Mouse (Mus musculus): Measurements from ENCODE around the gene Duox2. TPM values are rescaled to one million over a fixed set of nuclear protein-coding genes. Genes with fewer than 3 reads are reported as not detected.

The Duox2 gene
- polyA plus RNA-seq, 2 experiments from 2014 or later, result not detected

DNA sequence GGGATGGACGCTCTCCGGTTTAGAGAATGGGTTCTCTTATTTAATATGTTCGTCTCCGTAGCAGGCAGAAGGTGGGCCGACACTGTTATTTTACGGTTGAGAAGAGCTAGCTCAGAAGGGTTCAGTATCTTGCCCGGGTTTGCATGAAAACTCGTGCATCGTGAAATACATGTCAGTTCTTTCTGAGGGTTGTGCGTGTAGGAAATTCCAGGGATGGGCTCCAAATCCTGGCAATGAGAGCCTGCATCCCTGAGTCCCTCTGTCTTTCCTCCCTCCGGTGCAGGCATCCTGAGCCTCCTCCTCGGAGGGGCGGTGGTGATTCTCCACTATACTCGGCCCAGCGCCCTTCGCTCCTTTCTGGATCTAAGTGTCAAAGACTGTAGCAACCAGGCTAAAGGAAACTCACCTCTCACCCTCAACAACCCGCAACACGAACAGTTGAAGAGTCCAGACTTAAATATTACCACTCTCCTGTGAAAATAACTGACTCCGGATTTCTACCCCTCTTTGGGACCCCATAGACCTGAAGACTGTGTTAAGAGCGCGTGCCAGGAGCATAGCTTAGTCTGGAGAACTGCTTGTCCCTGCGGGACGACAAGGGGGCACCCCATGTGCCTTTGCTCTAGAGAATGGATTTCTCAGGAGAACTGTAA is 3.8 kb upstream of the Duox2 start:
- ATAC-seq, result no peak

- peak; percentile 48 for ATAC-seq
Observed at GRCm38 (mm10) chr2:122301081-122301920, 3.1 kb upstream of the Duox2 start.

DNA sequence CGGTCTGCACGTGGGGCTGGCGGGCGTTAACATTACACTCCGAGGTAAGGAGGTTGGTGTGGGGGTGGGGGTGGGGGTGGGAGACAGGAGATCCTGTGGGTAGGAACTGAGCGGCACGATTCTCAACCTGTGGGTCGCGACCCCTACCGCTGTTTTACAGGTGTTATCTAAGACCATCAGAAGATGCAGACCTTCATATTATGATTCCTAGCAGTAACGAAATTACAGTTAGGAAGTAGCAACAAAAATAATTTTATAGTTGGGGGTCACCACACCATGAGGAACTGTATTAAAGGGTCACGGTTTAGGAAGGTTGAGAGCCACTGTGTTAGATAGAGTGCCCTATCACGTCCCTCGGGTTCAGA is 2.4 kb upstream of the Duox2 start:
- ATAC-seq, result no peak

DNA sequence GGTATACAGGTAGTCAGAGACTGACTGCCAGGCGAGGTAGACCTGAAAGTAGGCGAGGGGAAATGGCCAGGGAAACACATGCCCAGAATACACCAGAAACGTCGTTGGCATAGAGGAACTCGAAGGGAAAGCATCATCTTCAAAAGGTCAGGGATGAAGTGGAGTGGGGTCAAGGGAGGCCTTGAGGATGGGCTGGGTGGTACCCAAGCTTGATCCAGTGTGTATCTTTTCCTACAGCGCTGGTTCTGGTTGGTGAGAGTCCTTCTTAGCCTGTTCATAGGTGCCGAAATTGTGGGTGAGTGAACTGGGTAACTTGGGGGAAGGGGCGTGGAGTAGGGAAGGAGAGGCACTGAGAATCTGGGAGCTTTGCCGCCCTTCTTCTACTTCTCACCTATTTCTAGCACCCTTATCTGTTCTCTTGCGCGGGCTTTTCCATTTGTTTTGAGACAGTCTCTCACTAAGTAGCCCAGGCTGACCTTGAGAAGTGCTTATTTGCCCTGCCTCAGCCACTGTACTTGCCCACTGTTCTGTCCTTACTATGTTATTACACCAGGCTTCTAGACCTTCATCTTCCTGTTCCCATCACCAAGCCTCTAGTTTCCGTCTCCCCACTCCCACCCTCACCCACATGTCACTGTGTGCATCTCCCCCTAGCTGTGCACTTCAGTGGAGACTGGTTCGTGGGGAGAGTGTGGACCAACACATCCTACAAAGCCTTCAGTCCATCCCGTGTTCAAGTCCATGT is 1.8 kb upstream of the Duox2 start:
- no peak for ATAC-seq

DNA sequence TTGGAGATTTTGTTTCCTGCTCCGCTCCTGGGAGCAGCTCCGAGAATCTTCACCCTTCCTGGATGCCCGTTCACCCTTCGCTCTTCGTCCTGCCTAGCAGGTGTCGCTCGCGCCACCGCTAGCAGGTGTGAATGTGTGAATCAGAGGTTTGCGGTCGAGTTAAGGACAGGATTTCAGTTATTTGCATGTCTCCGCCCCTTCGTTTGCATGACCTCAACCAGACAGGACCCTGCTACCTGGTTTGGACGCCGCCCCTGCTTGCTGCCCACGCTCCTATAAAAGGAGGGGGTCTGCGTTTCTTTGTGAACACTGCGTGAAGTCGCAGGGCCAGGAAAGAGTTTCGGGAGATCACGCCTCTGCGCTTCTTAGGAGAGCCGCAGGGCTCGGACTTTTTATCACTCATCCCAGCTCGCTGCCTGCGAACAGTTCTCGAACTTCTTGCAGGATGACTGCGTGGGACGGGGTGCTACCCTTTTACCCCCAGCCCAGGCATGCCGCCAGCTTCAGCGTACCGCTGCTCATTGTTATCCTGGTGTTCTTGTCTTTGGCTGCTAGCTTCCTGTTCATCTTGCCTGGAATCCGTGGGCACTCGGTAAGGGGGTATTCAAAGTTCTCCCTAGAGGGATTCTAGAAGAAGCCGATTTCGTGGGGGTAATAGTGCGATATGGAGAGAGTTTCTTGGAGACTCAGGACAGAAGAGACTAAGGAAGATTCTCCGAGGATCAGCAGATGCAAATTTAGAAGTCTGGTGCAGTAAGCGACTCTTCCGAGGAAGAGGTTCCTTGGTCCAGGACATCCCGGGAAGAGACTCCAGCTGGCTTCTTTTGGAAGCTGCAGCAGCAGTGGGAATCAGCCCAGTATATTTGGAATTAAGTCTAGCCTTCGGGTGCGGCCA is 594 bp upstream of the Duox2 start, which contains the start of gene Duoxa2:
Gene Duoxa2, plus strand, starts transcription at position 305 of the 895 bp plus-strand sequence.
- ATAC-seq, result peak; percentile 33

DNA sequence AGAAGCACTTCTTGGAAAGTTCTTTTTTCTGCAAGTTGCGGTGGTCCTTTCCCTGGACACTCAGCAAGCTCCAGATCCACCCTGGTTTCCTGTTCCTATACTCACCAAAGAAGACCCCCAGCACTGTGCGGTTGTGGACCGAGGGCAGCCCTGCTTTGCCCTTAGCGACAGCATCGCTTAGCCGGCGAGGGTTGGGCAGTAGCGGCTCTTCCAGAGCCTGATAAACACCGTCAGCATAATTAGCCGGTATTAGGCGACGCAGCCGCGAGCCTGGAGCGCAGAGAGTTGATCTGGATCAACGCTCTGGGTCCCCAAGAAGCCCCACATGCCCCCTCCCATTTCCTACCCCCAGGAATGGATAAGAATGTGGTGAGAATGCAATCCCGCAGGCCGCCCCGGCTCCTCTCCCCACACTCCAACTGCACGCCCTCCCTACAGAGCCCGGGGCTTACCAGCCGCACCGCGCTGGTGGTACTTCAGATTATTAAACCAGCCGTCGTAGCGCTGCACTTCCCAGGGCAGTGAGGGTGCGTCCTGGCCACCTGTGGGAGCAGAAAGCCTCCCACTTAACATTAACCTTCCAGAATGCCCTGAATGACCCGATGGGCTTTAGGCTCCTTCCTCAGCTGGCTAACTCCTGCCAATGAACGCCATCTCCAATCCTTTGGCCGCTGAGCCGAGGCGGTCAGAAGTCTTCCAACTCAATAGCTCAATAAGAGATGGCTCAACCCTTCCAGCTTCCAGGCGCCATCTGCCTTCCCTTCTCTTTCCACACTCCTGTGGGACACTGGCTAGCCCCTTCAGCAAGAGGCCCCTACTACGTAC is 766 bp downstream of the Duox2 start:
- no peak for ATAC-seq

- ATAC-seq, result no peak
Observed at GRCm38 (mm10) chr2:122294916-122295315, 3.3 kb downstream of the Duox2 start.

DNA sequence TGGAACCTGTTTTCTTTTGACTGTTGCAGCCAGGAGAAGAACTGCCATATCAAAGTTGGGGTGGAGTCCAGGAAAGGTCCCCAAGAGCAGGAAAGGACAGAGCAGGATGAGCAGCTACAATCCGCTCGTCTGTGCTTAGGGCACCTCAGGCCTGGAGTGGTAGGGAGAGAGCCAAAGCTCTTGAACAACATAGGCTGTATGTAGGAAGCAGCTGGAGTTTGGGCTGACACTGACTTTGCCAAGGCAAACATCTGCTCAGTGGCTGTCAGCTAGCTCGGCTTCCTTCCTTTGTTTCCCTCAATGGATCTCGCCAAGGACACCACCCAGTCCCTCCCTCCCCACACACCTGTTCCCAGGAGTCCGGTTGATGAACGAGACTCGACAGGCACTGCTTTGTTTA is 12.1 kb downstream of the Duox2 start:
- no peak for ATAC-seq

DNA sequence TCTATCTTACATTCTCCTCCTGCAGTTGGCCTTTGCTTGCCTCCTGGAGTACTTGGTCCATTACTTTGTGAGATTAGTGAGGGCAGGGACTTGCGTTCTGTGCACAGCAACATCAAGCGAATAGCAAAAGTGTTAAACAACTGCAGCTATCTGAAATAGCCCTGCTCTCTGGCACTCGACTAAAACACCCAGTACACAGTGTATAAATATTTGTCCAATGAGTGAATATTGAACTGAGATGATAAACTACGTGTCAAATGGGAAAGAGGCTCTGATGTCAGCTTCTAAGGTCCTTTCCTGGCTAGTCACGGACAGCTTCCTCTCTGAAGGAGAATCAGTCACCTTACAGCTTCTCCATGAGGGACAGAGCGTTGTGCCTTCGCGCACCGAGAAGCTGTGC is 14.2 kb downstream of the Duox2 start:
- ATAC-seq, result no peak

DNA sequence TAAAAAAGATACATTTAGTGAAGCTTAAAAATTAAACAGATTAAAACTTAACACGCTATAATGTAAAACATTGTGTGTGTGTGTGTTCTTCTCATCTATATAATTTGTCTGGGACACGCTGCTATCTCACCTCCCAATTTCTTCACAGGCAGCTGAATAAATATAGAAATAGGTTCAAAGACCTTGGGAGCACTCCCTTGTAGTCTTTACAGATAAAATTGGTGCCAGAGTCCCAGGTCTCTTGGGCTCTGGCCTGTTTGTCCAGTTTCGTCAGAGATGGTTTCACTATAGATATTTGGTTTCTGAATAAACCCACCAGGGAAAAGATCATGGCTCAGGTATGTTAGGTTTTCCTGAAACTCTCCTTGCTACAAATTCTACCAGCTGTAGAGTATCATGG is 19.5 kb downstream of the Duox2 start:
- ATAC-seq, result no peak

DNA sequence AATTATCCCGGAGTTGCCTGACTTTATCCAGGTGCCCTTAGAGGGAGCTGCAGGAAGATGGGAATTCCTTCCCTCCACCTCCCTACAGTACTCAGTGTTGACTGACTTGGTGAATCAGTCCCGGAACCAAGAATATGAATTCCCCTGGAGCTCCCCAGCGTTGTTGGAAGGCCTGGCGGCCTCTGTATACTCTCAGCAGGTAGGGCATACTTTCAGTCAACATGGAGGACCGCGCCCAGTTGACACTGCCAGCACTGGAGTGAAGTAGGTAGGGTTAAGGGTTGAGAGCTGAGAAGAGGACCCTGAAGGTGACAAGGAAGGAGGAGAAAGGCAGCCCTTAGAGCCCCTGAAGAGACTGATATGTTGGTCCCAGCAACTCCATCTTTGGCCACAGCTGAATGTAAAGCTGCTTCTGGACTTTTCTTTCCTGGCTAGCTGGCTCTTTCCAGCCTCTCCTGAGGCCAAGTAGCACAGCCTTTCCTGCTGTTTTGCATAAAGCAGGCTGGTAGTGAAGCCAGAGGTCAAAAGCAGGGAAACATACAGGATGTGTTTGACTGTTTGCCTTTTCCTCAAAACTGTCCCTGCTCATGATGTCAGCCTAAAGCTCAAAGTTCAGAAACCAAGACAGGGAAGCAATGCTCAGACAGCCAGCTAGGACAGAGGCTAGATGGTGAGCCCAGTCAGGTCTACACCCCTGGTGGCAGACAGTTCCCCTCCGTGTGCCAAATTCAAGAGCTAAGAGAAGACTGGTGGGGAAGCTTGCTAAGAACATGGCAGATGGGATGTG is 31.6 kb downstream of the Duox2 start:
- ATAC-seq, result no peak

DNA sequence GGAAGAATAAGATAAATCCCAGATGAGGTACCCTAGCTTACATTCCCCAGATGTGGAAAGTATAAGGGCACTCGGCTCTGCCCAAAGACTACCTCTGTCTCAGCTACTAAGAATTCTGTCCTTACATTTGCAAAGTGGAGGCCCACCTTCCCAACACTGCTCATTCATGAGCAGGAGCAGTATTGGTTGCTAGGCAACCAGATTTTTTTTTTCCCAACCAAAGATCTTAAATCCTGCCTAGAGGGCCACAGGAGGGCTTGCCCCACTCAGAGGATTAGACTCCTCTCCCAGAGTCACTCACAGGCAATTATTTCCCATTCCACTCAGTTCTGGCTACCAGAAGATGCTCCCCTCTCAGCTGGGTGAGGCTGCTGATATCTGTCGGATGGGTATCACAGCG is 33.6 kb downstream of the Duox2 start:
- no peak for ATAC-seq

DNA sequence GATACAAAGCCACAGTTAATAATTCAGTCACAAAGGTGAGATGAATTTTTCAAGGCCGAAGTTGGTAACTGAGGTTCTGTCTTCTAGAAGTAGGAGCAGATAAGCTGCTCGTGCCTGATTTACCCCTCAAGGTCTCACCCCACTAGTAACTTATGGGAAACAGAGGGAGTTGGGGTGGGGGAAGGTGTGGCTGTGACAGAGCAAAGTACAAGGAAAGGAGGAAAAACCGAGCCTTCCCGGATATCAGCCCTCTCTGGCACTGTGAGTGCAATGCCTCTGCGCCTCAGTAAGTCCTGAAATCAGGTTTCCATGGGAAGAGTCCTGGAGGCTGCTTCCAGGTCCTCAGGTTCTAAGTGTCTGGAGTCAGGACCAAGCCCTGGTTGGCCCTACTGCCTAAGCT is 37.5 kb downstream of the Duox2 start:
- no peak for ATAC-seq

DNA sequence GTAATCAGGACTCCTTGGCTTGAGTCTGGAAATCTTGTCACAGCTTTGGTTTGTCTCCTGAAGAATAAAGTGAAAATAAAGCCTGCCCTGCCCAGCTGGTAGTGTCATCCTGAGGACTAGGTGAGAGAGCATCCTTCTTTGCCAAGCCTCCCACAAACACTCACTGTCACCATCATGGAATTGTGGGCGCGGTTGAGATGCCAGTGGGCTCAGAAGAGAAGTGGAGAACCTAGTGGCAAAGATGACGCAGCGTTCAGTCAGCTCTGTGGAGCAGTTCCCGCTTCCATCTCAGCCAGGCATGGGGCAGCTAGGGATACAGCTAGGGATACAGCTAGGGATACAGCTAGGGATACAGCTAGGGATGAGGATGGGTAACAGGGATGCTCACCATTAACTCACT is 42.3 kb downstream of the Duox2 start:
- ATAC-seq, result no peak

GRCm38 (mm10) chr2:122247786-122248185 is 50.5 kb downstream of the Duox2 start:
- ATAC-seq, result no peak

GRCm38 (mm10) chr2:122243671-122244131 is 54.5 kb downstream of the Duox2 start:
- ATAC-seq, result peak; percentile 94

GRCm38 (mm10) chr2:122241935-122242334 is 56.3 kb downstream of the Duox2 start:
- ATAC-seq, result no peak

GRCm38 (mm10) chr2:122241226-122241625 is 57.0 kb downstream of the Duox2 start:
- no peak for ATAC-seq

GRCm38 (mm10) chr2:122240735-122241134 is 57.5 kb downstream of the Duox2 start:
- no peak for ATAC-seq

GRCm38 (mm10) chr2:122237891-122238470 is 60.3 kb downstream of the Duox2 start:
- no peak for ATAC-seq
